Mouse (Mus musculus): ENCODE data around the gene Stard13.

Stard13 gene

DNA sequence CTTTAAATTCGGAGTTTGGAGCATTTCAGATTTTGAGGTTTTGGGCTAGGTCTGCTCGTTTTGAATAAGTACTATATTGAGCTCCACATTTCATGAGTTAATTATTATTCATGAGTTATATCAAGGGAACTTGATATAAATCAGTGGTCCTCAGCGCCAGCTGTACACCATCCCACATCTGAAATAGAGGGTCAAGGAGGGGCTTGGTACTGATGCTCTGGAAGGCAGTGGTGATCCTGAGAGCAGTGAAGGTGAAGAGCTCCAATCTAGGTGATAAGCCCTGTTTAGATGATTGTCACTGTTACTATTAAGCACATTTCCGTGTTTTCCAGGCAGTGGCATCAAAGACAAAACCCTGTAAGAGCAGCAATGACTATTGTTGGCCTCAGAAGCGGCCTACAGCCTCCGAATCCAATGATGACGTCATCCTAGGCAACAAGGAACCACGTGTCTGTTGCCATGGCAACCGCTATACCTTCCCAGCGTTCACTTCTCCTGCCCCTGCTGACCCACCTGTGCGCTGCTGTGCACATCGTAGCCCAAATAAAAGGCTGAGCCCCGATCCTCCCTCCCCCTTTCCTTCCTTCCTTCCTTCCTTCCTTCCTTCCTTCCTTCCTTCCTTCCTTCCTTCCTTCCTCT is 5.2 kb downstream of the Stard13 start:
- peak; percentile 21 for DNase-seq (ENCODE audit: low spot score)

- DNase-seq (ENCODE audit: low spot score) = no peak
Observed at GRCm38 (mm10) chr5:151223696-151224366, 9.8 kb downstream of the Stard13 start.

DNA sequence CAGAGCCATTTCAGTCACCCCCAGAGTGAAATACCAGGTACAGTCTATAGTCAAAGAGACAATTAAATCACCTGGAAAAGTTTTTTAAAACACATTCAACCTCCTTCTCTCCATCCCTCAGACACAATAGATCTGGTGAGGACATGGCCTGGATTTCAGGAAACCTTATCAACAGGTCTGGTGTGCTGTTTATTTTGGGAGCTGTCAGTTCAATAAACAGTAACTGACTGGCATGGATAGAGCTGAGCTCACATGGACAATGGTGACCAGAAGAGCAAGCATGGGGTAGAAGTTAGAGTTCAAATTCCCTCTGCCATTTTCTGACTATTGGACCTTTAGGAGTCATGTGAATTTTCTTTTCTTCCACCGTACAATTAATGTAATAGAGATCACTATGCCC is 10.8 kb downstream of the Stard13 start:
- DNase-seq (ENCODE audit: low spot score) = no peak

GRCm38 (mm10) chr5:151218689-151219115 is 14.9 kb downstream of the Stard13 start:
- peak; percentile 73 for DNase-seq (ENCODE audit: low spot score)

DNA sequence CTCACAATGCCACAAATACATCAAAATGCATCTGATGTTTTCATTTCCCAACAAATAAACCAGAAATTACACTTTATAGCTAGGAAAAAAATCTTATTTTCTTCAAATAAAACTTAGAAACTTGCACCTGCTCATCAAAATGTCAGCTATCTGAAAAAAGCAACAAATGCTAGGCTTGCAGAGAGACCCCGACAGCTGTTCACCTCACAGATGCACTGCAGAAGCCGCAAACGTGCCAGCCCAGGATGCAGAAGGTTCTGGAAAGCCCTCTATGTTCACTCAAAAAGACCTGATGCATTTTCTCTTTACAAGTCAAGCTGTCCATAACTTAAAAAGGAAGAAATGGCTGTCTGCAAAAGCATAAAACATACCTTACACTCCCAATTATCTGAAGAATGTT is 20.5 kb downstream of the Stard13 start:
- DNase-seq (ENCODE audit: low spot score) = no peak

DNA sequence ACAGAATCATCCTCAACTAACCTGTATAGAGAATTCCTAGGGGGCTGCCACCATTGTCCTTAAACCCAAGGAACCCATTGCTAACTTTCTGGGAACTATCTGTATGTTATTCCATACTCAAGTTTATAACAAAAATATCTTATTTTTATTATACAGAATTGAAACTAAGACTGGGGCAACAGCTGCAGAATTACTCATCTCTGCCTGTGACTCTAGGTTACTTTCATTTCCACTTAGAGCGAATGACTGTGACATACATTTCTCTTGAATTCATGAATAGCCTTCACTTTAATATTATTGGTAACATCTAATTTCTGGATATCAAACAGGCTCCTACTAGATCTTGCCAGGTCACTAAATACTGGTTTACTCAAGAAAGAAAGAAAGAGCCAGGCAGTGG is 22.8 kb downstream of the Stard13 start:
- no peak for DNase-seq (ENCODE audit: low spot score)

DNA sequence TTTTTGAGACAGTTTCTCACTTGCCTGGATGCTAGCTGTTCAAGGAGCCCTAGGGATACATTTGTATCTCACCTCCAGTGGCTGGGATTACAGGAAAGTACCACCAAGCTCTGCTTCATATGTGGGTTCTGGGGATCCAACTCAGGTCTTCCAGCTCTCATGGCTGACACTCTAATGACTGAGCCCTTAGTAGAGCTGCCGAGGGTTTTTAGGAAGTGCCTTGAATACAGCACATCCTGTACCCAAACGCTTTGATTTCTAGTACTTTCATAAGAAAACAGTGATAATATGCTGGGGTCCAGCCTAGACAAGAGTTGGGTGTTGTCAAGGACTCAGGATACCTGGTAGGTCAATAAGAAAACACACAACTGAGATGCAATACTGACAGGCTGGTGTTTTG is 23.6 kb downstream of the Stard13 start:
- no peak for DNase-seq (ENCODE audit: low spot score)

DNA sequence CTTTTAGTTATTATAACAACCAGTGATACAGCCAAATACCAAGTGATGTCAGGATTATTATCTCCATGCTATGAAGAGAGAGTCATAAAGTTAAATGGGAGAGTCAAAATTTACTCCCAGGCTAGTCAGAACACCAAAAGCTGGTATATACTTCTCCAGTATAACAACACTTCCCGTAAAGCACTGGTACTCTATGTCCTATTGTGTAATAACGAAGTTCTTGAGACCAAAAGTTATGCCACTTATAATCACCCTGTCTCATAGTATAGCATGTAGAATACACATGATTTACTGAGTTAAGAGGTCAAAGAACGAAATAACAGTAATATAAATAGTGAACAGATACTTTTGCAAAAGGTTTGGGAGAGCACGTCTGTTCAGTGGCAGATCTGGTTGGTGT is 28.6 kb downstream of the Stard13 start:
- no peak for DNase-seq (ENCODE audit: low spot score)

- no peak for DNase-seq (ENCODE audit: low spot score)
Observed at GRCm38 (mm10) chr5:151202925-151203324, 30.7 kb downstream of the Stard13 start.

GRCm38 (mm10) chr5:151201220-151201619 is 32.4 kb downstream of the Stard13 start:
- no peak for DNase-seq (ENCODE audit: low spot score)

- no peak for DNase-seq (ENCODE audit: low spot score)
Observed at GRCm38 (mm10) chr5:151199235-151199634, 34.4 kb downstream of the Stard13 start.

DNA sequence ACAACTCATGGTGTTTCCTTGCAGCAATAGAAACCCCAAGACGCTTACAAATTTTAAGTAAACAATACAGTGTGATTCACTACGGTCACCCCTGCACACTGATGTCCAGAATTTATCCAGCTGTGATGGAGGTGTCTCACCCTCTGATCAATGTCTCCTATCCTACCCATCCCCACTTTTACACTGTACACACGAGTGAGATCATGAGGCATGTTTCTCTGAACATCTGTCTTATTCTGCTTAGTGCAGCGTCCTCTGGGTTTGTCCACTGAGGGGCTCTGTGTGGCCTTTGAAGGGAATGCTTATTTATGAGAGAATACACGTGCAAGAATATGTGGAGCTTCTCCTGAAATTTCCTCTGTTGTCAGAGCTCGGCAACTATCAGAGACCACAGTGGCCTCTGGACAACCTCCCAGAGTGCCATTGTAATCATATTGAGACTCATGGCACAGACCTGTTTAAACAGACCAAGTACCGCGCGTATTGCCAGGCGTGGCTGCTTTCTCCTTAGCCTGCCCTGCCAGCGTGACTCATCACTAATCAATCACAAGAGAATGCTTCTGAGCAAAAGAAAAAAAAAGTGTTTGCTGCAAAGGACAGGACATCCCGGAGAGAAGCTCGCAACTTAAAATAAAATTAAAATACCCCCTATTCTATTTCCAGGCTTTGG is 36.9 kb downstream of the Stard13 start:
- peak; percentile 32 for DNase-seq (ENCODE audit: low spot score)

DNA sequence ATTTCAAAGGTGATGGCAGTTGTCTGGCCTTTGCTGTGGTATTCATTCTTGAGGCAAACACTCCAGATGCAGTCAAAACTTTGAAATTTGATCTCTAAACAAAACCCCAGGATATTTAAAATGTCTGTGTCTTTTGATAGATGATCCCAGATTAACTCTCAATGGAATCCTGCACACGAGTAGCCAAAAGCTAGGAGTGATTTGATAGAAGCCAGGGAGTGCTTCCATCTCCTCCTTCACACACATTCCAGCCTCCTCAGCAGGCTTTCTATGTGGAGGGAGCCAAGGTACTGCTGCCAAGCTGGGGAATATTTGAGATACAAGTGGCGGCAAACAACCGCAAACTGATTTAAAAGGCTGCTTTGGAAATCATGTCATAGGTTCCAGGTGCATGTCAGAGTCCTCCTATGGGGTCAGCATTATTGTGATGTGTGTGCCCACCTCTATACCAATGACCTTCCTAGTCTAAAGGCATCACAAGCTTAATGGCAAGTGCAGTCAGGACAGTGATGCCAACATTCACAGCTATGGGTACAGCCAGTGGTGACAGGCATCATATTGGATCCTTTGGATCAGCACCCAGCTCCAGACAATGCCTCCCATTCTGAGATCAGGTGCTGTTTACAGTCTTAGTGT is 39.6 kb downstream of the Stard13 start:
- DNase-seq (ENCODE audit: low spot score) = no peak

DNA sequence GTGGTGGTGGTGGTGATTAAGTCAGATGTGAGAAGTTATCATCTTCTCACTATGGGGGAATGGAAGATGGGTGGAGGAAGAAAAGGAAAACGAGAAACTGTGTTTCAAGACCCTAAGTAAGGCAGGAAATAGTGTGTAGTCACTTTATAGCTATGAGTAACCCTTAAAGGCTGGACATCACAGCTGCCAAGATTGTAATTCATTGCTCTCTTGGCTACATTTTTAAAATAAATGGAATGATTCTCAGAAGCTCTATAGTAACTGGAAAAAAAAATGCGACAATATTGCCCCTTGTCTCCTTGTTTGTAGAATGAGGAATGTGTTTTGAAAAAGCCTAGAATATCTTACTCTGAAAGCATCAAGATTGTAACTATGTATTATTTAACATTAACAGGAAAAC is 41.4 kb downstream of the Stard13 start:
- no peak for DNase-seq (ENCODE audit: low spot score)

- no peak for DNase-seq (ENCODE audit: low spot score)
Observed at GRCm38 (mm10) chr5:151190764-151191163, 42.9 kb downstream of the Stard13 start.

- peak; percentile 90 for DNase-seq (ENCODE audit: low spot score)
Observed at GRCm38 (mm10) chr5:151189789-151190378, 43.8 kb downstream of the Stard13 start.

- no peak for DNase-seq (ENCODE audit: low spot score)
Observed at GRCm38 (mm10) chr5:151189321-151189720, 44.3 kb downstream of the Stard13 start.

DNA sequence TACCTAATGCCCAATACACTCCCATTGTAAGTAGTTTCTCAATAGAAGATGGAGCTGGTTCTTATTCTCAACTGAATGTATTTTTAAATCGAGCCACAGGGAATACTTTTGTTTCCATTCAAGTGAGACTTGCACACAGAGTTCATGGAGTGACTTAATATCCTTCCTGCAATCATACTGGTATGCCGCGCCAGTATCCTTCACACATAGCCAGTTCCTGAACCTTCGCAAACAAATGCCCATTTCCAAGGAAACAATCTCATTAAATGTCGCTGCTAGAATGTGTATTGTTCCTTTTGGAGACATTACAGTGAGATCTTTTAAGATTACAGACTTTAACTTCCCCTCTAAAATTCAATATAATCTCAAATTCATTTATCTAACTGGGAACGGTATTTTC is 45.0 kb downstream of the Stard13 start:
- DNase-seq (ENCODE audit: low spot score) = no peak

DNA sequence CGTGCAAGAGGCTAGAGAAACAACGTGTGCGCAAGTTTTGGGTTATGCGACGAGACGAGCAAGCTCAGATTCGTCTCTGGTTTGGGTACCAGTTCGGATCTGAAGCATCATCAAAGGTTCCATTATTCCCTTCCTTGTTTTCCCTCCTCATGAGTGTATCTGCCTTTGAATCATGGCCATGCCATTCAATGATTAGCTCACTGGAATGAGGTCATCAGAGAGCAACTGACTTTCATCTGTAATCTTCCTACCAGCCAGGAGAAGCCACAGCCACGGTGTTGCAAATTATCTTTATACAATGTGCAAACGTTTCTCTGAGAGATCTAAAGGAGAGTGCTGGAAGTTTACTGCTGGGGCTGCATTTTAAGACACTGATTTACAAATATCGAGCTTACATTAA is 46.3 kb downstream of the Stard13 start:
- DNase-seq (ENCODE audit: low spot score) = no peak

DNA sequence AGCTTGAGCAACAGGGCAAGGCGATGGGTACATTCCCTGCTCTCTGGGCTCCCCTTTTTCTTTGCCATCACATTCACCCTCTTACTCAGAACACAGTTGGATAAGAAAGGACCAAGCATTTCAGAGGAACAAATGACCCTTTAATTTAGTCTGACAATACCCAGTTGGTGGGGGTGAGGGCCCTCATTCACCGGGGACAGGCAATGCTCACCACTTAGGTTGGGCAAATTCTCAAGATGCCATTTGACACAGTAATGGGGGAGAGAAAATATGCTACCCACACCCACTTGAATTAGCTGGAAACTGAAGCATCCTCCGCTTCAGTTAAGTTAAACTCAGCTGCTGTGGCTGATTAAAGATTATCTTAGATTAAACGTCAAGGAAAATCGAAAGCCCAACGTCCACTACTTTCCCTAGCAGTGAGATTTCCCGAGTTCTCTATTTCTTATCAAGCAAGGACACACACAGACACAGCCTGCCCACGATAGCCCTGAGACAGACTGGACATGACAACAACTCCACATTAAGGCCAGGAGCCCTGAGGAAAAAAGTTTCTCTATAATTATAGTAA is 48.3 kb downstream of the Stard13 start:
- DNase-seq (ENCODE audit: low spot score) = no peak

DNA sequence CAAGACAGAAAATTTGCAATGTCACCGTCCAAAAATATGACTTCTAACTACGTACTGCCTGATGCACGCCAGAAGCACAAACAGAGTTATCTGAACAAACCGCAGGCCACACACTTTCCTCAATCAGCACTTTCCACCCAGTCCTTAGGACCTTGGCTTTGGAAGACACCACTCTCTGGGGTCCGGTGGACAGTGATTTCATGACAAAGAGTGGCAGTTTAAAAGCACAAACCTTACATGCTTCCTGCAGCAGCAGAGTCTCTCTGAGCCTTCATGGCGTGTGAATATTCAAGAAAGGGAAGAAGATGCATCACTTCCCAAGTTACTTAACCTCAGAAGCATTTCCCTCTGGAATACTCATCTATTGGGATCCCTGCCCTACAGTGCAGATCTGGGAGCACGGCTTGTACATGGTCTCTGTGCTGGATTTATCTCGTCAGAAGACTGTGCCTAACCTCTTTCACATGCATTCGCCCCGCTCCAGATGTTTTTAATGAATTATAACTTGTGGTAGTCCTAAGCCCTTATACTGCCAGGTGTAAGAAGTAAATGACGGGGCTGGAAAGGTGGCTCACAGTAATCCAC is 49.9 kb downstream of the Stard13 start:
- no peak for DNase-seq (ENCODE audit: low spot score)

- no peak for DNase-seq (ENCODE audit: low spot score)
Observed at GRCm38 (mm10) chr5:151181288-151181687, 52.3 kb downstream of the Stard13 start.
